Mouse (Mus musculus): ENCODE data around the gene Wscd2.

GRCm38 (mm10) chr5:113635861-113636565, 145.9 kb downstream of the Wscd2 start:
- TF ChIP-seq CTCF (IDR thresholded peaks at IDR 0.05; ENCODE audit: low read depth), result no peak
- no peak for TF ChIP-seq EP300 (optimal IDR thresholded peaks at IDR 0.05)

Data from stomach, postnatal 0 days (tissue).